Mouse (Mus musculus) embryonic facial prominence, embryonic 11.5 days (tissue): Measurements from ENCODE around the gene 1700037H04Rik. TPM values are rescaled to one million over a fixed set of nuclear protein-coding genes. Genes with fewer than 3 reads are reported as not detected.

Experiments used
- ATAC-seq: fragments of 200-750 bp; cut with Nextera tagmentation; replicated peaks from 2 replicates; pipeline ENCODE4 v1.8.0; 2017; ENCODE audit warnings: low read depth; ENCODE audit not compliant: insufficient number of reproducible peaks, low FRiP score, low TSS enrichment
- DNase-seq: peaks from one replicate; pipeline ENCODE4 v3.0.0-alpha.2; 2015; ENCODE audit warnings: low spot score
- H3K27ac ChIP-seq: fragments of 300-500 bp; sonication (generic); replicated peaks from 2 replicates; pipeline ENCODE4 v1.5.1; 2014; ENCODE audit warnings: mild to moderate bottlenecking, low read depth, low read length, control low read depth
- H3K27me3 ChIP-seq: fragments of 300-500 bp; sonication (generic); 2 replicates; pipeline ENCODE4 v1.6.1; 2014; ENCODE audit warnings: mild to moderate bottlenecking, low read length, moderate library complexity, mixed read lengths; ENCODE audit not compliant: control insufficient read depth, insufficient read depth
- H3K36me3 ChIP-seq: fragments of 300-500 bp; sonication (generic); replicated peaks from 2 replicates; pipeline ENCODE4 v1.6.1; 2014; ENCODE audit warnings: low read depth, mild to moderate bottlenecking, low read length, moderate library complexity, mixed read lengths; ENCODE audit not compliant: control insufficient read depth, insufficient read depth
- H3K4me1 ChIP-seq: fragments of 300-500 bp; sonication (generic); 2 replicates; pipeline ENCODE4 v1.6.1; 2014; ENCODE audit warnings: low read length, mixed read lengths; ENCODE audit not compliant: control insufficient read depth, insufficient read depth
- H3K4me2 ChIP-seq: fragments of 300-500 bp; sonication (generic); 2 replicates; pipeline ENCODE4 v1.6.1; 2014; ENCODE audit warnings: low read depth, mild to moderate bottlenecking, control low read depth, low read length, moderate library complexity
- H3K4me3 ChIP-seq: fragments of 300-500 bp; sonication (generic); 2 replicates; pipeline ENCODE4 v1.5.1; 2014; ENCODE audit warnings: low read depth, low read length, control low read depth
- H3K9ac ChIP-seq: fragments of 300-500 bp; sonication (generic); replicated peaks from 2 replicates; pipeline ENCODE4 v1.6.1; 2014; ENCODE audit warnings: mild to moderate bottlenecking, control low read depth, low read length
- H3K9me3 ChIP-seq: fragments of 300-500 bp; sonication (generic); replicated peaks from 2 replicates; pipeline ENCODE4 v1.6.1; 2016; ENCODE audit warnings: mild to moderate bottlenecking, low read length, inconsistent platforms, mixed read lengths; ENCODE audit not compliant: control insufficient read depth
- WGBS: fragments of 180-500 bp; shearing (Covaris S2); extraction: QIAGEN DNeasy Blood & Tissue Kit; methylation state at CpG from one replicate; pipeline ENCODE4 v1.1.7; 2014; 5-methylcytosine and 5-hydroxymethylcytosine counted together
- polyA plus RNA-seq: library from polyadenylated mRNA; unstranded; fragments of >200 nt; fragmentation: Nextera tagmentation; extraction: Ambion mirVana; gene quantifications from 2 replicates; pipeline ENCODE4 v1.2.1, GENCODE M21; 2014

Gene 1700037H04Rik
- polyA plus RNA-seq, 1 experiment from 2014 or later = 81.2 TPM

DNA sequence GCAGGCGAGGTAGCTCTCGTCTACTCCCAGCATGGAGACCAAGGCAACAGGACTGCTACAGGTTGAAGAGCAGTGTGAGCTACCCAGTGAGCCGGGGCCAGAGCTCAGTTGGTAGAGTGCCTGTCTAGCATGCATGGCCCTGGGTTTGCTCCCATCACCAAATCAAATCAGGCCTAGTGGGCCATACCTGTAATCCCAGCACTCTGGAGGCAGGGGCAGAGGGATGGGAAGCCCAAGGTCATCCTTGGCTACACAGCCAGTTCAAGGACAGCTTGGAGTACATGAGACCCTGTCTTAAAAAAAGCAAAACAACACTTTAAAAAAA is 10.7 kb downstream of the 1700037H04Rik start:
- DNase-seq (no peak), ATAC-seq (no peak)
- 91% methylated on average over 3 of the region's 3 CpGs for WGBS

DNA sequence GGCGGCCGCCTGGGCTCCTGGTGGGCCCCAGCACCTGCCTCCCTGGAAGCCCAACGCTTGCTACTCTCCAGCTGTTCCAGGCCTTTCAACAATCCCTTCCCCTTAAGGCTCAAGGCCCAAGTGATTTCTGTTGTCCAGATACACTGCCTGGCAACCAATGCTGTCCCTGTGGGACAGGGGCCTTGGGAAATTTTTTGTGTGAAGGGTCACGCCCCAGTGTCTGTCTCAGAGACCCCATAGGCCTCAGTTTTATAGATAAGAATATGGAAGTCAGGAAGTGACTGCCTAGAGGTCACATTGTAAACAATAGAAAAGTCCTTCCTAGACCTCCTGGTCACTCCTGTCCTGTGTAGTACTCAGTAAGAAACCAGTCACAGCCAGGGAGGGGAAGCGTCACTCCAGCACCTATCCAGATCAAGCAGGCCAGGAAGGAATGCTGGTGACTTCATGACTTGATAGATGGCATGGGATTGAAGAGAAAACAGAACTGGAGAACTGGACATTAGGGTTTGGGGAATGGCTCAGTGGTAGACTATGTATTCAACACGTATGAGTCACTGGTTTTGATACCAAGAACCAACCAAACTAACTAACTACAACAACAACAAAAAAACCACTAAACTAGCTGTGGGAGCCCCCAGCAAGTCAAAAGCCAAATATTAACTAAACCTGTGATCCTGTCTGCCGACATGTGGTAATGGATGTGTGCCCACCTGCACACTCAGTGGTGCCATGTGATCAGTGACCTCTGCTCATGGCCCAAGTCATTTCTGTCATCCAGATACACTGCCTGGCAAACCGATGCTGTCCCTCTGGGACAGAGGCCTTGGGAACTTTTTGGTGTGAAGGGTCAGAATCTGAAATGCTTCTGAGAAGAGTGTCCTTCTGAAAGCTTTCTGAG is 11.3 kb downstream of the 1700037H04Rik start:
- H3K9ac ChIP-seq = no peak overlapping the region
- no peak for DNase-seq
- peaks cover 20% of the 10 kb centered on the region for H3K36me3 ChIP-seq
- H3K4me3 ChIP-seq = no peak overlapping the region
- no peak overlapping the region for H3K27ac ChIP-seq
- no peaks in the 10 kb centered on the region for H3K27me3 ChIP-seq
- no peak for ATAC-seq
- 89% methylated on average over 8 of the region's 8 CpGs for WGBS
- no peaks in the 10 kb centered on the region for H3K9me3 ChIP-seq
- no peaks in the 10 kb centered on the region for H3K4me1 ChIP-seq
- H3K4me2 ChIP-seq = no peak overlapping the region

More for the DNA sequence above, 10.7 kb downstream of the 1700037H04Rik start:
- no peaks in the 10 kb centered on the region for H3K4me1 ChIP-seq
- H3K27ac ChIP-seq = no peak overlapping the region
- H3K27me3 ChIP-seq = no peaks in the 10 kb centered on the region
- H3K9me3 ChIP-seq = no peaks in the 10 kb centered on the region
- no peak overlapping the region for H3K9ac ChIP-seq
- no peak overlapping the region for H3K4me2 ChIP-seq
- peaks cover 20% of the 10 kb centered on the region for H3K36me3 ChIP-seq
- H3K4me3 ChIP-seq = no peak overlapping the region

DNA sequence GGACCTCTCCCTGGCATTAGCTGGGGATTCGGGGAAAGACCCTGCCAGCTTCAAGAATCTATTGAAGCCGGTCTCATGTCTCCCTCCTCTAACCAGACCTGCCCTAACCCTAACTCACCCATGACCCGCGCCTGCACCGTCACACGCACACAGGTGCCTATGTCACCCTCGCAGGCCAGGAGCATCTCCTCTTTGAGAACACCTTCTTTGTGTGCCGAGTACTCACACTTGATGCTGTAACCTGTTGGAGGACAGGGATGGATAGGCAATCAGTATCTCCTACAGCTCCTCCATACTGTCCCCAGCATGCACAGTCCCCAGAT is 12.9 kb downstream of the 1700037H04Rik start:
- ATAC-seq = no peak
- no peaks in the 10 kb centered on the region for H3K9me3 ChIP-seq
- no peaks in the 10 kb centered on the region for H3K4me1 ChIP-seq
- 95% methylated on average over 8 of the region's 8 CpGs for WGBS
- no peak overlapping the region for H3K4me2 ChIP-seq
- no peak overlapping the region for H3K4me3 ChIP-seq
- DNase-seq = no peak
- no peaks in the 10 kb centered on the region for H3K27me3 ChIP-seq
- H3K9ac ChIP-seq = no peak overlapping the region
- H3K27ac ChIP-seq = no peak overlapping the region
- peaks cover 16% of the 10 kb centered on the region for H3K36me3 ChIP-seq

DNA sequence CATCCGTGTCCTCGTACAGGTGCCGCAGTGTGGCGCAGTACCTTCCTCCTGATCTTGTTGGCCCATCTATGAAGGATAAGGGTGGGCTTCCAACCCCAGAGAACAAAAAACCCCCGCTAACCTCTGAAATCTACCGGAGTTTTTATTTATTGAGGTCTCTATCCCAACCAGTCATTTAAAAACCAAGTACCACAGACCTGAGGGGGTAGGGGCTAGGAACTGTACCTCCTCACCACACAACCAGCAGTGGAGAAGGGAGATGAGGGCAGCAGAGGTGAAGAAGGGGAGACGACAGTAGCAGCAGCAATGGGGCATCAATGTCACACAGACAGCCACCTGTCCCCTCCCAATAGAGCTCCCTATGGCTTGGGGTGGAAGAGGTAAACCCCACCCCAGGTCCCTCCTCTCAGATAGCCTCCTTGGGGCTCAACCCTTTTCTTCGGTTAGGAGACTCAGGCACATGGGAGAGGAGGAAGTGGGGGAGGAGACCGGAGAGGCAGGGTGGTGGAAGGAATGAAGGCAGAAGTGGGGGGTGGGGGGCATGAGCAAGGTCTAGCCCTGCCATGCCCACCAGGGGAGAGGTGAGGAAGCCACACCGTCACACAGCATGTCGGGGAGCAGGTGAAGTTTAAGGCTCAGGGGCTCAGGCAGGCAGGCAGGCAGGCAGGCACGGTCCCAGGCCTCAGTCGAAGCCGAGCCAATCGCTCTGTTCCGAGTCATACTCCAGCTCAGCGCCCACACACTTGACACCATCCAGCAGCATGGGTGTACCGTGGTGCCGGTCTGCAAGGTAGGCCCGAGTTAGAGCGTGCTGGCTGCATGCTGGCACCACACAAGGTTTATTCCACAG is 13.5 kb downstream of the 1700037H04Rik start:
- H3K4me3 ChIP-seq = no peak overlapping the region
- H3K4me1 ChIP-seq = no peaks in the 10 kb centered on the region
- WGBS = 86% methylated on average over 21 of the region's 21 CpGs
- no peaks in the 10 kb centered on the region for H3K27me3 ChIP-seq
- H3K4me2 ChIP-seq = no peak overlapping the region
- H3K36me3 ChIP-seq = peaks cover 16% of the 10 kb centered on the region
- no peak overlapping the region for H3K27ac ChIP-seq
- DNase-seq (no peak), ATAC-seq (no peak)
- H3K9ac ChIP-seq = no peak overlapping the region
- no peaks in the 10 kb centered on the region for H3K9me3 ChIP-seq

DNA sequence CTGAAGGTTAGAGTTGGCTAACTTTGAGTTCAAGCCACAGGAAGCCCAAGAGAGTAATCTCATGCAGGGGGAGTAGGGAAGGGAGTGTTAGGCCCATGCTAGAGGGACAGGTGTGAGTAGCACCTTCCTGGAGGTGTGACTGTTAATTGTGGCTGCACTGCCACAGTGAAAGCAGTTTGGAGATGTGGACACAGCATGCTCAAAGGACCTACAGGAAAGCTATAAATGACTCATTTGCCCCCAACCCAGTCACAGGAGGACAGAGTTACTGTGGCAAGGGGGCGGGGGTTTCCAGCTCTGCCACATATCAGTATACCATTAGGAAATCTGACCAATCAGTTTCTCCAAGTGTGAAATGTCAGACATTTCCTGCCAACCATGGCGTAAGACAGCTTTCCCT is 14.3 kb downstream of the 1700037H04Rik start:
- Histone ChIP-seq H3K4me3 (no peak overlapping the region), H3K9ac (no peak overlapping the region), H3K27ac (no peak overlapping the region), H3K36me3 (peaks cover 16% of the 10 kb centered on the region), H3K4me1 (no peaks in the 10 kb centered on the region), H3K27me3 (no peaks in the 10 kb centered on the region), H3K4me2 (no peak overlapping the region), H3K9me3 (no peaks in the 10 kb centered on the region)
- ATAC-seq (no peak), DNase-seq (no peak)
- WGBS = 84% methylated on average over 2 of the region's 2 CpGs

DNA sequence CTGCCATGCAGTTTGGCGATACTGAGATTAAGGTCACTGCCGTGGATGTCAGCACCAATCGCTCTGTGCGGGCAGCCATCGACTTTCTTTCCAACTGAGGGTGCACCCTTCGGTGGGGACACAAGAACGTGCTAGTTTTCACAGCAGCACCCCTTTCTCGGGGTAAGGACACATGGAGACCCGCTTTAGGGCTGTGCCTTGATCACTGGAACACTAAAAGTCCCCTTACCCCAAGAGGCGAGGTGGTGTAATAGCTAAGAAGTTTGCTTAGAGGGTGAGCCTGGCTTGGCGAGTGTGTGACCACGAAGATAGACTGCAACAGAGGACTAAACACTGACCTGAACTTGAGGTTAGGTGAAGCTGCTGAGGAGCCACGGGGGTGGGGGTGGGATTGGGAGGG is 14.8 kb downstream of the 1700037H04Rik start:
- 63% methylated on average over 13 of the region's 13 CpGs for WGBS
- ATAC-seq = no peak
- peaks cover 16% of the 10 kb centered on the region for H3K36me3 ChIP-seq

DNA sequence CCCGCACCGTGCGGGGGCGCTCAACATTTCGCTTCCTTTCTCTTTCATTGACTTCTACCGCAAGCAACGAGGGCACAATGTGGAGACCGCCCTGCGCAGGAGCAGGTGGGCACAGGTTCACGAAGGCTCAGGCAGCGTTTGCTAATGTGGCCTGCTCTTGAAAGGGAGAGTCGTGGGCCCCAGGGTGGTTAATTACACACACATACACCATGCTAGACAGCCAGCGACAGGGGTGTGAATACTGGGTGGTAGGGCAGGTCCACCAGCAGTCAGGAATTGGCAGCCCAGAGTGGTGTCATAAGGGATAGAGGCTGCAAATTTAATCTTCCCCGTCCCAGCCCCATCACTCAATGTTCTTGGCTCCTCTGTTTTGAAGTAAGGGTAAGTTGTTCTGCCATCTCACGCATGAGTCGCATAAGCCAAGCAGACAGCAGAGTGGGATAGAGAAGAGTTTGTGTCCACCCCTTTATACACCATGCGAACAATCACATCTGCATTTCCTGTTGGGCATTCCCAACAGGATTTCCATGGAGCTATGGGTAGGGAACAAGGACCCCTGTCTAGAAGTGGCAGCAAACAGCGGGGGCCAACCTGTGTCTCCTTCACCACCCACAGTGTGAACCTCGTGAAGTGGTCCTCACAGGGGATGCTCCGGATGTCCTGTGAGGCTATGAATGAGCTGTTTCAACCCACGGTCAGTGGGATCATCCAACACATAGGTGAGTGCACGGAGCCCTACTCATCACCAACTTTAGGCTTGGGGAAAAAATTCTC is 16.7 kb downstream of the 1700037H04Rik start:
- Histone ChIP-seq H3K27ac (no peak overlapping the region), H3K27me3 (no peaks in the 10 kb centered on the region), H3K9me3 (no peaks in the 10 kb centered on the region), H3K36me3 (peaks cover 14% of the 10 kb centered on the region), H3K4me1 (no peaks in the 10 kb centered on the region), H3K9ac (no peak overlapping the region), H3K4me2 (no peak overlapping the region), H3K4me3 (no peak overlapping the region)
- ATAC-seq = no peak
- no peak for DNase-seq
- 66% methylated on average over 22 of the region's 22 CpGs for WGBS

More for the DNA sequence above, 14.8 kb downstream of the 1700037H04Rik start:
- H3K9ac ChIP-seq = no peak overlapping the region
- no peak overlapping the region for H3K27ac ChIP-seq
- H3K4me2 ChIP-seq = no peak overlapping the region
- no peaks in the 10 kb centered on the region for H3K9me3 ChIP-seq
- no peak overlapping the region for H3K4me3 ChIP-seq
- no peaks in the 10 kb centered on the region for H3K4me1 ChIP-seq
- H3K27me3 ChIP-seq = no peaks in the 10 kb centered on the region
- no peak for DNase-seq
